Mouse (Mus musculus) frontal cortex, postnatal 25 days (tissue): Measurements from ENCODE around the gene Ugt1a8.
"Not testable (repeated sequence)": the region's sequence is repeated elsewhere in the genome, so short reads cannot be mapped to it uniquely, and the experiment has no call there.

ENCODE experiments used
- DNase-seq, 2 experiments: peaks; one replicate each; pipeline ENCODE4 v3.0.0; 2022; ENCODE audit warnings: low spot score in 2 of 2

The Ugt1a8 gene

DNA sequence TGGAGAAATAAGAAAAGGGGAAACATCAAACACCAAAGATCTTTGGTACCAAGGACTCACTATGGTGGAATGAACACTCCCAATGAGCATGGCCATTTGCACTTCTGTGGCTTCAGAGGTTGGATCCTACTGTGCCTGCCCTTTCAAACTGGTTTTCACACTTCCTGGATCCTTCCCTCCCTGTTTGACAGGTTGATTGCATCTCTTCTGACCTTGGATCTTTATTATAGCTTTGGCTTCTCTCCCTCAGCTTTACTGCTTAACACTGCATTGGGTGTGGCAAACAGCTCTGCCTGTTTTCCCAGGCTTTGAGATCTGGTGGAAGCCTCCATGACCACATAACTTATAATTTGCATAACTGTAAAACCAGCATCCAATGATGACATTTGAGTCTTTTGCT is 132.7 kb downstream of the Ugt1a8 start:
- DNase-seq: no peak

DNA sequence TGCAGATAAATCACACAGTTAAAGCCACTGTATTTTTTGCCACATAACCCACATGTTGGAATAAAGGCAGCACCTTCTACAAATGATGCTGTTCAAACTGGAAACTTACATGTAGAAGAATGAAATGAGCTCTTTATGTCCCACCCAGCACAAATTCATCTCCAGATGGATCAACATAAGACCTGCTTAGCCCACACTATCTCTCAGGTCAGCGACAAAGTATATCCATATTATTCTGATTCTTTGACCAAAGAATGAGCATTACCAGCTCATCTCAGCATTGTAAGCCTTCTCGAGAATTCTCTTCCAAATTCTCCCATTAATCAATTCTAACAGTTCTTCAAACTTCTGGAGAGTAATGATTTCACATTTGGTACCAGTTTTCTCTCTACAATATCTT is 134.6 kb downstream of the Ugt1a8 start:
- DNase-seq: no peak

DNA sequence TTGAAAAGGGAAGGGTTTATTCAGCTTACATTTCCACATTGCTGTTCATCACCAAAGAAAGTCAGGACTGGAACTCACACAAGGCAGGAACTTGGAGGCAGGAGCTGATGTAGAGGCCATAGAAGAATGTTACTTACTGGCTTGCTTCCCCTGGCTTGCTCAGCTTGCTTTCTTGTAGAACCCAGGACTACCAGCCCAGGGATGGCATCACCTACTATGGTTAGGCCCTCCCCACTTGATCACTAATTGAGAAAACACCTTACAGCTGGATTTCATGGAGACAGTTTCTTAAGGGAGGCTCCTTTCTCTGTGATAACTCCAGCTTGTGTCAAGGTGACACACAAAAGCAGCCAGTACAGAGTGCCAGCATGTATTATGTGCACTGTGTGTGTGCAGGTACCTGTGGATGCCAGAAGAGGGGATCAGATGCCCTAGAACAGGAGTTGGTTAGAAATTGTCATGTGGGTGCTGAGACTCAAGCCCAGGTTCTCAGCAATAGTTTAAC is 135.4 kb downstream of the Ugt1a8 start:
- peak in 1 of 2 experiments; percentile 7 for DNase-seq

DNA sequence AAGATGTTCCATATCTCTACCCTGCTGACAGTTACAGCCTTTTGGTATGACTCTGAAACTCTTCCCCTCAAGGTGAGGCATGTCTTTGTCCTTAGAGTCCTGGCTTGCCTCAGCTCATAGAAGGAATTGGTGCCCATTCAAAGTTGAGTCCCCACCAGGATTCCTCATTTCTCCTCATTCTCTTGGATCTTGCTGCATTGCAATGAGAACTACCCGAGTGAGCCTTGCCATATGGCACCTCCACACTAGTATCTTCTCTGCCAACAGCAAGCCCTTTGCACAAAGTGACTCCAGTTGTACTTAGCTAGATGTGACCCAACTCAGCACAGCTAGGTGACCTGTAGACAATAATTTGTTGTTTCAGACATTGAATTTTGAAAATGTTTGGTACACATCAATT is 136.0 kb downstream of the Ugt1a8 start:
- DNase-seq: peak in 1 of 2 experiments; percentile 8

DNA sequence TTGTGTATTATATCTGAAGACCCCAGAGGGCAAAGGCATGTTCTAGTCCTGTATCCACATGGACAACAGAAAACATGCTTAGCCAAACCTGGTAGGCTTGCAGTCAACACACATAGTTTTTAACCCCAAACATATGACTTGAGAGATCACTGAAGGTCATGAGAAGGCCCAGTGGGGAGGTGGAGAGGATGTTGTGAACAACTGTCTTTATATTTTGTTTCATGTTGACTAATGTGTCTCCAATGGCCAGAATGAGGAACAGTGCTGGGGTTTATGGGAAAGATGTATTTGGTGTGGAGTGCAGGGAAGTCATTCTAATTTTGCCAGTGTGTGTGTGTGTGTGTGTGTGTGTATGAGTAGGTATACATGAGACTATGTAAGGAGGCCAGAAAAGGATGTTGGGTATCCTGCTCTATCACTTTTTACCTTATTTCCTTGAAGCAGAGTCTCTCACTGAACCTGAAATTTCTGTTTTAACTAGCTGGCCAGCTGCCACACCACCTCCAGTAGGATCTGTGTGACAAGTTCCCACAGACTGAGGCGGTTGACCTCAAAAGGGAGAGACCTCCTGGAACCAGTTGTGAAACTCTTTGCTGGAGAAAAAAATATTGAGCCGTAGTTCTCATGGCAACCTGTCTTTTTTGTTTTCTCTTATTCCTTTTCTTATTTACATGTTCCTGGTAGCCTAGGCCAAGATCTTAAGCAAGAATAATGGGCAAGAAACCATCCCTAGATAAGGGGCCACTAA is 136.6 kb downstream of the Ugt1a8 start:
- peak in 1 of 2 experiments; percentile 7 for DNase-seq

DNA sequence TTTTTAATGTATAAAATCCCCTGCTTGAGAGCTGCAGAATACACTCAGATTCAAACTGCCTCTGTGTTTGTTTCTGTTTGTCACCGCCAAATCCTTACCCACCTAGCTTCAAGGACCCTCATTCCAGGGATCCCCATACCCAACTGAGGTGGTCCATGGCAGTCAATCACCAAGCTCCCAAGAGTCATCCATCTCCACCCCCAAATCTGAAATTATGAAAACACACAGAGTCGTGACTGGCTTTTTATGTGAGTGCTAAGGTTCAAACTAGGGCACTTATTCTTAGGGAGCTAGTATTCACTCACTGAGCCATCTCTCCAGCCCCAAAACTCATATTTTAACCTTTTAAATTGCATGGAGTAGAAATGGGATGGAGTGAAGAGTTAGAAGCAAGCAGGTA is 137.7 kb downstream of the Ugt1a8 start:
- DNase-seq: not testable (repeated sequence)

DNA sequence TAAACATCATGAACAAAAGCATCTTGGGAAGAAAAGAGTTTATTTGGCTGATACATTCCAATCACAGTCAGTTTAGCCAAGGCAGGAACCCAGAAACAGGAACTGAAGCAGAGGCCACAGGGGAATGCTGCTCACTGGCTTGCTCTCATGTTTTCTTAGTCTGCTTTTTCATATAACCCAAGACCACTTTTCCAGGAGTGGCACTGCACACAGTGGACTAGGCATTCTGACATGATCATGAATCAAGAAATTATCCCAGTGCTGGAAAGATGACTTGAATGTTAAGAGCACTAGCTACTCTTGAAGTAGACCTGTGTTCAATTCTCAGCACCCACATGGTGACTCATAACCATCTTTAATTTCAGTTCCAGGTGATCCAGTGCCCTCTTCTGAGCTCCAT is 138.1 kb downstream of the Ugt1a8 start:
- peak in 1 of 2 experiments; percentile 4 for DNase-seq

DNA sequence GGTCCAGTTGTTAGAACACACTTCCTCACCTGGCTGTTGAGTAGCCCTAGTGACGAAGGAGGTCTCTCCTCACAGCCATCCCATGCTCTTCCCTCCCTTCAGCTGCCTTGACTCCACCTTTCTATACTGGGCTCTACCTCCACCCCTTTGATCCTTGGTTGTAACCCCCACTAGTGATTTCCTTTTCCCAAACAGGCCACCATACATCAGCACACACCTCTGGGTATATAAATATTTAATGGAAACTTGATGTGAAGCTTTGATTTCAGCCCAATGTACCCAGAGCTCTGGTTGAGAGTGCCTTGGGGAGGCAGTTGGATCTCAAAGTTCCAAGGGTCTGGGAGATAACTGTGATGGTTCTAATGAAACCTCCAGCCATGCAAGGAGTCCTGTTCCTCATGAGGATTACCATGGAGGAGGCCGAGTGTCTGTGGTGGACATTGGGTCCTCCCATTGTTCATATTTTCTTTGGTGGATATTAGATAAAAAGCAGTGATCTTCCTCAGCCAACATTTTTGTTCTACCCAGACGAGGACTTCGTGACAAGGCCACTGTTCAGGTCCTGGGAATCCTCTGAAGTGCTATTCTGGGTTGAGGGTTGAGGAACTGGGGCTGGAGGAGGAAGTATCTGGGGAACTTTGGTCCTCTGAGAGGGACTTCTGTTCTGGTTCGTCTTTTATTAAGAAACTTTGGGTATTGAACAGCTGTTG is 139.2 kb downstream of the Ugt1a8 start, which contains the start of gene Mroh2a:
Mroh2a (plus strand) TSS at position 317 of the 710 bp plus-strand sequence.
- peak in 1 of 2 experiments; percentile 6 for DNase-seq

DNA sequence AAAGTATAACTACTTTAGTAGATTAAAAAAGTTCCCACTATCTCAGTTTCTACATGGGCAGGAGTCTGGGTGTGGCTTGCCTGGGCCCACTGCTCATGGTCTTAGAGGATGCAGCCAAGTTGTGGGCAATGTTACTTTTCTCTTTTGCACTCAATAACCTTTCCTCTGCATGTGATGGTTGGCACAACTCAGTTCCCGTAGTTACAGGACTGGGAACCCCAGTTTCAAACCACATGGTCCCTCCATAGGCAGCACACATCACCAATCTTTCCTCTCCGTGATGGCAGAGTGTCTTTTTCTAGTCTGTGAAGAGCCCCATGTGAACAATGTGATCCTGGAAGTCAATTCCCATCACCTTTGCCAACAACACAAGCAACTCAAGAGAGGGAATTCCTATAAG is 139.9 kb downstream of the Ugt1a8 start:
- peak in 1 of 2 experiments; percentile 3 for DNase-seq

DNA sequence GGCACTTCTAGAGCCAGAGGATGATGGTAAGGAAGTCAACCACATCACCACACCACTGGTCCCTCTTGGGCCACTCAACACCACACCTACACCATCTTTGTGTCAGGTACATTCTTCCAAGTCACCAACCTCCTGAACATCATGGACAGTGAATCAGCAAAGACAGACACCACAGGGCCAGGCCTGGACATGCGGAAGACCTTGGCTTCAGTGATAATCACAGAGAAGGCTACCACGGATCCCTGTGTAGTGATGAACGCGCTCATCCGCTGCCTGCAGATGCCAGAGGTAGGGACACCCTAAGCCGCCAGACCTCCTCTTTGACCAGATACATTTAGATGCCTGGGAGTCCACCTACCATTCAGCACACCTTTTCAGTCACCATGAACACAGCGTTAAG is 140.5 kb downstream of the Ugt1a8 start:
- DNase-seq: peak in 1 of 2 experiments; percentile 3

DNA sequence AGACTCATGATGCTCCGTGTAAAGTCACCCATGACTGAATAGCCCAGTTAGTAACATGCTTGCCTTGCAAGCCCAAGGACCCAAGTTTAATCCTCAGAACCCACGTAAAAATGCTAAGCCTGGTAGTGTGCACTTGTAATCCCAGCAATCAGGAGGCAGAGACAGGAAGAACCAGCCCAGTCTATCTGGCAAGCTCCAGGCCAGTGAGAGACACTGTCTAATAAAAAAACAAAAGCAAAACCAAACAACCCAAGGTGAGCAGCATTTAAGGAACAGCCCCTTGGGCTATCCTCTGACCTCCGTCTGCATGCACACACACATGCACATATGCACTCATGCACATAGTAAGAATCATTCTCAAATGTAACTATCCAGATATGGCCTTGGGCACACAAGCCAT is 142.0 kb downstream of the Ugt1a8 start:
- no peak for DNase-seq

DNA sequence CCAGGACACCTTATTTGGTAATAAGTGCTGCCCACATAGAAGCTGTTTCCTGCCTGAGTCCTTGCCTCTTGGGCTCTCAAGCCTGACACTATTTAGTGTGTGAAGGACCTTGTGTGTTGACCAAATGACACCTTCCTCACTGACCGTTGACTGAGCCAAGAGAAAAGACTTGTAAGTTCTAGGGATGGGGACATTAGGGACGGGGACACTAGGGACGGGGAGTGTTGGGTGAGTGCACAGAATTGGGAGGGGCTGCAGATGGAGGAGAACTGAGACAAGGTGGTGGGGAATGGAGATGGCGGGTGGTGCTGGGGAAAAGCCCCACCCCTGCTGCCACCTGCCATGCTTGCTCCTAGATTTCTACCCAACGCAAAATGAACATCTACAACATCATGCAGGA is 142.4 kb downstream of the Ugt1a8 start:
- no peak for DNase-seq

DNA sequence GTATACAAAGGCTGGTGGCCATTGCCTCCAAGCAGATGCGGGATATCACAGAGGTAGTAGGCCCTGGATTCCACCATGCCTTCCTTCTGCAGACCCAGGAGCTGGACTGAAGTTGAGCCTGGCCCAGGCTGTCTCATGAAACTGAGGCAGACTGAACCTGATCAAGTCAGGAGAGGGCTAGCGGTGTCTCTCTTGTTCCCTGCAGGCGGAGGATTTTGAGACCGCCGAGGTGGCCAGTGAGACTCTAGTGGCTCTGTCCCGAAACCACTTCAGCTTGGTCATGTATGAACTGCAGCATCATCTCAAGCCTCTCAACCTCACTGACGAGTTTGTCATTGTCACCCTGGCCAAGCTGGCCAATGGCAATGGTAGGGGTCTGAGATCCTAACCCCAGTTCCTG is 142.8 kb downstream of the Ugt1a8 start:
- DNase-seq: no peak

DNA sequence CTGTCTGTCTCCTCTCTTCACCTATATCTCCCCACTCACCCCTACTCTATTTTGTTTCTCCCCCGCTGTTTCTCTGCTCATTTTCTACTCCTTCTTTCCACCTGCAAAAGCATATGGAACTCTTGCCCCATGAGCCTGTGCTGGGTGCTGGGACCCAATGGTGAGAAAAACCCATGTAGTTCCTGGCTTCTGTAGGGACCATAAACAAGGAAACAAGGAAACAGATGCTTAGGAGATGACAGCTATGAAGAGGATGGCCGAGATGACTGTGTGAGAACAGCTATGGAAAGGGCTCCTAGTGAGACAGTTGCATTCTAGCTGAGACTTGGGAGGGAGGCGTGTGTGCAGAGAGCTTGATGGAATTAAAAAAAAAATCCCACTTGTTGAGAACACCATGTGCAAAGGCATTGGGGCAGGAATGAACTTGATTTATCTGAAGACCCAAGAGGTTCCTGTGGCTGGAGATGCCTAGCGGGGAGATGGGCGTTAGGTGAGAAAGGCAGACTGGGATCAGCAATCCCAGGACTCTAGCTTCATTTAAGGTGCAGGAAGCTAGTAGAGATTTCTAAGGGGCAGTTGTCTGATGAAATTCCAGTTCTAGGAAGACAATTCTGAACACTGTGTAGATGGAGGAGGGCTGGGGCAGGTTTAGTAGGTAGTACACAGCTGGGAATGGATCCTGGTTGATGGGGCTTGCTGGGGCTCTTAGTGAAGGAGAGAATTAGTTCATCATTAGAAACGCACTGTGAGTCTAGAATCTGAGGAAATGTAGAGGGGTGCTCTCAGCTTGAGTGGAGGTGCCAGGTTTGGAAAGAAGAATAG is 143.6 kb downstream of the Ugt1a8 start:
- DNase-seq: no peak

DNA sequence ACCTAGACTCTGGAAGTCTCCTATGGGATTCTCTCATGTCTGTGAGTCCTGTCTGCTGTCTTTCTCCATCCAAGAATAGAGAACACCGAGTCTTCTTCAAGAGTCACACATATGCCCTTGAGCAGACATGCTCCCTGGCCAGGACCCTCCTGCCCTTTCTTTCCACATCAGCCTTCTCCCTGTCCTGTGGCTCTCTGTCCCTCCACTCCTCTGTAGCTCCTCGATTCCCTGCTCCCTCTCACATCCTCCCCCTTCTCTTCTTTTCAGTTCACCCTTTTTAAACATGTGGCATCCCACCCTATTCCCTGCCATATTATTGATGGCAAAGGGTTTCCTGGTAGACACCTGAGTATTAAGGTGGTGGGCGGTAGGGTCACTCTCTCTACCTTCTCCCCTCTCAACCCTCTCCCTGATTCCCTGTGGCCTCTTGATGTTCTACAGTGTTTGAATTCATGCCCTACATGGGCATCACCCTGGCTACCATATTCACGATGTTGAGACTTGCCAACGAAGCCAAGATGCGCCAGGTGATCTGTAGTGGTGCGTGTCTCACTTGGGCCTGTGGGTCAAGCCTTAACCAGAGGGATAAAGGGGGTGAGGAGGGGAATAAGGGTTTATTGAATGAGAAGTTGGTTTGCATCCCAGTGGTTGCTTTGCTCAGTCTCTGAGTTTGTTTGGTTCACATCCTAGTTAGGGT is 144.3 kb downstream of the Ugt1a8 start:
- DNase-seq: no peak

DNA sequence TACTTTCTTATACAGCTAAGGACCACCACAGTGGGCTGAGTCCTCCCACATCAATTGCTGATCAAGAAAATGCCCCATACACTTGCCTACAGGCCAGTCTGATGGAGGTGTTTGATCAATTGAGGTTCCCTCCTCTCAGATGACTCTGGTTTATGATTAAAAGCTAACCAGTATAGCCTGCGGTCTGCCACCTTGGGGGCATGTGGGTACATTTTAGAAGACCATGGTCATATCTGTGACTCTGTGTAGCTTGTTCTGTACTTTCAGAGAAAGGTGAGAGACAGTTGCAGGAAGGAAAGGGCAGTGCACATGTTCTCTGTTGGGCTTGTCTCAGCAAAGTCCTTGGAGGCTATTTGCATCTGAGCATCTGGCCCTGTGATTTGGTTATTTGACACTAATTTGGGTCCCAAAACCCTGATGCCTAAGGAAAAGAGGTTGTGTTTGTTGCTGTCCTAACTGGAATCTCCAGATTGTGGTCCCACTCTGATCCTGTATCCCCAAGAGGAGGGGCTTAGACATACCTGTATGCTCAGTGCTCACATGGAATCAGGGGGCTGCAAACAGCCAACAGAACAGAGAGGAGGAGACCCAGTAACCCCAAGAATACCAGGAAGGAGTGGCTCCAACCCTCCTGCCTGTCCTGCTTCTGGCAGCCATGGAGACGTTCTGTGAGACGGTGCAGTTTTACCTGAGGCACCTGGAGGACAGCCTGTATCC is 145.2 kb downstream of the Ugt1a8 start:
- no peak for DNase-seq

DNA sequence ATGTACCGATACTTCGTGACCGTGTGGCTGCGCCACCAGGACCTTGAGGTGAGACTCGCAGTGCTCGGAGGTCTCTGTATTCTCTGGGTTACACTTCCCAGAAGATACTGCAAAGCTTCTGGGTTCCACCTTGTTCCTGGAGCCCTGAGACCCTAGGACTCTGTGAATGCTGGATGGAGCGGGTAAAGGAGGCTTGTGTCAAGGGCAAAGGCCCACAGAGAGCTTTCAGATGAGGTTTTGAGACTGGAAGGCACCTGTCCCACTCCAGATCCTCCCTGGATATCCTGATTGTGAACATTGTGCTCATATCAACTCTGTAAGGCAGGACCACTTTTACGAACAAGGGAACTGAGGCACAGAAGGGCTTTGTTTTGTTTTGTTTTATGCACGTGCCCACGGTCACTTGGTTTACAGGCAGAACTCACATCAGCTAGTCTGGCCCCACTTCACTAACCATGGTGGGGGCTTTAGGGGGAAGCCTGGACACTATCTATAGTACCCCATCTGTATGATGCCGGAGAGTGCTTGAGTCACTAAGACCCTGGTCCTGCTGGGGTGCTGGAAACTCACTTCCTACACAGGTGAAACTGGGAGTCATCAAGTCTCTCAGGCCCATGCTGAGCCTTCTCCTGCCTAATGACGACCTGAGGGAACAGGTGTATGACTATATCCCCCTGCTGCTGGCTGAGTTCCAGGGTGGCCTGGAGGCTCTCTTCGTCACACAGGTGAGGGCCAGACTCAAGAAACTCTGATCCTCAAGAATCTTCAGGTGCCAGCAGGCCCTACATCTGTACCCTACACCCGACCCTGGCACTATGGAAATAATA is 146.0 kb downstream of the Ugt1a8 start:
- DNase-seq: no peak

DNA sequence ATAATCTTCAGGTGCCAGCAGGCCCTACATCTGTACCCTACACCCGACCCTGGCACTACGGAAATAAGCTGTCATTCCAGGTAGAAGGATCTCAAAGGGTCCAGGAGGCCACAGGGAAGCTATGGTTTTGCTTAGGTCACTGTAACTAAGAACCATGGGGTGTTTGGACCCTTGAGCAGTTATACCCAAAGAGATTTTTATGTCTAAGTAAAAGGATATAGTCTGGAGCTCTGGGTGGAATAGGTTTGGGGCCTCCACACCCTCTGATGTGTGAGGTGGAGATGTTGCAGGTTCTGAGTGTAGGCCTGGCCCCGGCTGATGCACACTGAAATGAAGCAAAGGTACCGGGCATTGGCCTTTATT is 146.6 kb downstream of the Ugt1a8 start:
- DNase-seq: no peak

DNA sequence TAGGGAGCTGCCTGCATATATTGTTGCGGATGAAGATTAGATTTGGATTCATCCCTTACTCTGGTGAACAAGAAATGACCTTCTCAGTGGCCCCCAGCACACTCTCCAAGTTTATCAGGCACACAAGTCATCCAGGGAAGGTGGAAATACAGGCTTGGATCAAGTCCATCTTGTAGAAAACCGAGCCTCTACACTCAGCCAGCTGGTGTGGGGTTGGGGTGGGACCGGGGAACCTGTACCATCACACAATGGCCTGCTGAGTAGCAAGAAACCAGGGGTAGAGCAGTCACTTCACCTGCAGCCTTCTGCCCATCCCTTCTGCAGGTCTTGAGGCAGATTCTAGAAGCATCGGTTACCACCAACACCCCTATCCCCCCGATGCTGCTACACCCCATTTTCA is 147.0 kb downstream of the Ugt1a8 start:
- DNase-seq: no peak
